Mouse (Mus musculus) activated CD4-positive, CD25-positive, alpha-beta regulatory T cell (primary cell): ENCODE data around the gene Gm16381. TPM values are rescaled to one million over a fixed set of nuclear protein-coding genes. Genes with fewer than 3 reads are reported as not detected.

Experiments used
- polyA plus RNA-seq, 2 experiments: library from polyadenylated mRNA; unstranded; fragments of 100-300 nt; shearing (Covaris generic); gene quantifications; one replicate each; pipeline ENCODE4 v1.2.1; 2017

The Gm16381 gene
- not detected for polyA plus RNA-seq

DNA sequence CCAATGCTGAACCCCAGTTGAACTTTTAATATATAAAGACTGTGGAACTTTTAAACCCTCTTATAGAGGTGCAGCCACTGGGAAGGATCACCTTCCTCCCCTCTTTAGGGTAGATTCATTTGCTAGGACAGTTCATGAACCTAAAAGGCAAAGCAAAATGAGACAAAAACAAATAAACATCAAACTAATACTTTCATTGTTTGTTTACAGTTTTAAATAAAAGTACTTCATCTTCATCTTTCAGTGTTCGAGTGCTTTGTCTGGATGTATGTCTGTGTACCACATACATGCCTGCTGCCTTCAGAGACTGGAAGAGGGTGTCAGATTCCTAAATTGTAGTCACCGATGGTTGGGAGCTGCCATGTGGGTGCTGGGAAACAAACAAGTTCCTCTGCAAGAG is at the start of gene Gm16381:
Gene Gm16381 (minus strand): TSS at position 101 of the 400 bp plus-strand sequence.

DNA sequence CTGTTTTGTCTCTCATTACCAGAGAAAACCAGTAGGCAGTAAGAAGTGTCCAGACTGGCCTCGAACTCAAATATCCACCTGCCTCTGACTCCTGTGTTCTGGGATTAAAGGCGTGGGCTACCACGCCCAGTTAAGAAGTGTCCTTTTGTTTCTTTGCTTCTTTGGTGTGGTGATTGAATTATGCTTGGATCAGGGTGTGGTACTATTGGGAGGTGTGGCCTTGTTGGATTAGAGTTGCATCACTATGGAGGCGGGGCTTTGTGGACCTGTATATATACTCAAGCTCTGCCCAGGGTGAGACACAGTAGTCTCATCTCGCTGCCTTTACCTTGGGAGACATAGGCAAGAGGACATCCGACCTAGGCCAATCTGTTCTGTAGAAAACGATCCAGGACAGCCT is 25.9 kb downstream of the Gm16381 start, which contains the start of gene Gm4027:
Gene Gm4027 (plus strand): TSS at position 301 of the 400 bp plus-strand sequence.

DNA sequence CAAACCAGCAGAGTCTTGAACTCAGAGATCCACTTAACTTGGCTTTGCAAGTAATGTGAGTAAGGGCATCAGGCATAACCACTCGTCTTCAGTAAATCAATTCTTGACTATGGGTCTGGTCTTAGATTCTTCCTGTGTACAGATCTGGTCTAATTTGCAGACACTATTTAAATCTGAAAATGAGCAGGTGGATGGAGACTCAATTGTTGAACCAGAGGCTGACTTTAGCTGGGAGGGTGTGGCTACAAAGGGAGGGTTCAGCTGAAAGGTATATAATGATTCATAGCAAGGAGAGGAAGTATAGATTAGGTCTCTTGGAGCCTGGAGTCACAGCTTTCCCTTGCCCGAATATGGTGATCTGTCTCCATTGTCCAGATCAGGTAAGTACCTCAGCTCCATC is 42.0 kb downstream of the Gm16381 start, which contains the start of gene Oog1:
Gene Oog1 (plus strand): TSS at position 301 of the 400 bp plus-strand sequence.

Other genes starting within 250 kb of the Gm16381 start
- 10 to 100 TPM; 80.8 to 85.1 TPM for gene Slirp, start 200.7 kb downstream of the Gm16381 start, polyA plus RNA-seq
- gene Alkbh1, start 200.6 kb downstream of the Gm16381 start, polyA plus RNA-seq: 10 to 100 TPM; 58.9 to 80.6 TPM
- 100 to 1,000 TPM; 186 to 207 TPM for gene Snw1, start 172.3 kb downstream of the Gm16381 start, polyA plus RNA-seq
- under 1 TPM in 1 of 2 experiments, not detected in 1; 0.47 TPM for gene Gm5788, start 149.9 kb downstream of the Gm16381 start, polyA plus RNA-seq
- gene Gm8300, start 130.3 kb downstream of the Gm16381 start, polyA plus RNA-seq: not detected
- not detected for gene Oog1, start 41.9 kb downstream of the Gm16381 start, polyA plus RNA-seq
- gene Gm4027, start 25.8 kb downstream of the Gm16381 start, polyA plus RNA-seq: under 1 TPM in 1 of 2 experiments, not detected in 1; 0.32 TPM
- under 1 TPM in 1 of 2 experiments, not detected in 1; 0.10 TPM for gene Gm21319, start 131.1 kb upstream of the Gm16381 start, polyA plus RNA-seq
- gene Gm21936, start 150.9 kb upstream of the Gm16381 start, polyA plus RNA-seq: under 1 TPM in 1 of 2 experiments, not detected in 1; 0.48 TPM
- gene BB287469, start 172.0 kb upstream of the Gm16381 start, polyA plus RNA-seq: not detected
- not detected for gene Gm2001, start 197.7 kb upstream of the Gm16381 start, polyA plus RNA-seq
- gene Gm2016, start 229.5 kb upstream of the Gm16381 start, polyA plus RNA-seq: not detected